Mouse (Mus musculus) kidney, embryonic 15.5 days (tissue): ENCODE data around the gene Ryr2. TPM values are rescaled to one million over a fixed set of nuclear protein-coding genes. Genes with fewer than 3 reads are reported as not detected.

ENCODE experiments used
- ATAC-seq: fragments of 200-750 bp; cut with Nextera tagmentation; replicated peaks from 2 replicates; pipeline ENCODE4 v1.8.0; 2017; ENCODE audit warnings: moderate TSS enrichment; ENCODE audit not compliant: low FRiP score
- H3K27ac ChIP-seq: fragments of 300-500 bp; sonication (generic); 2 replicates; pipeline ENCODE4 v1.5.1; 2015; ENCODE audit warnings: mild to moderate bottlenecking, inconsistent platforms
- H3K27me3 ChIP-seq: fragments of 300-500 bp; sonication (generic); 2 replicates; pipeline ENCODE4 v1.6.1; 2015; ENCODE audit warnings: inconsistent platforms
- H3K36me3 ChIP-seq: fragments of 300-500 bp; sonication (generic); 2 replicates; pipeline ENCODE4 v1.6.1; 2015; ENCODE audit warnings: inconsistent platforms
- H3K4me1 ChIP-seq: fragments of 300-500 bp; sonication (generic); 2 replicates; pipeline ENCODE4 v1.6.1; 2015; ENCODE audit warnings: inconsistent platforms
- H3K4me2 ChIP-seq: fragments of 300-500 bp; sonication (generic); 2 replicates; pipeline ENCODE4 v1.6.1; 2015; ENCODE audit warnings: moderate library complexity, mild to moderate bottlenecking, inconsistent platforms
- H3K4me3 ChIP-seq: fragments of 300-500 bp; sonication (generic); replicated peaks from 2 replicates; pipeline ENCODE4 v1.5.1; 2015; ENCODE audit warnings: mild to moderate bottlenecking, inconsistent platforms
- H3K9ac ChIP-seq: fragments of 300-500 bp; sonication (generic); 2 replicates; pipeline ENCODE4 v1.6.1; 2015; ENCODE audit warnings: mild to moderate bottlenecking, inconsistent platforms
- H3K9me3 ChIP-seq: fragments of 300-500 bp; sonication (generic); replicated peaks from 2 replicates; pipeline ENCODE4 v1.6.1; 2016; ENCODE audit warnings: inconsistent platforms
- WGBS: fragments of 180-500 bp; shearing (Covaris S2); methylation state at CpG from one replicate; pipeline ENCODE4 v1.1.7; 2015; ENCODE audit warnings: mixed read lengths; 5-methylcytosine and 5-hydroxymethylcytosine counted together
- polyA plus RNA-seq: library from polyadenylated mRNA; unstranded; fragments of >200 nt; fragmentation: Nextera tagmentation; extraction: Ambion mirVana; gene quantifications from 2 replicates; pipeline ENCODE4 v1.2.1, GENCODE M21; 2015

Gene Ryr2
- polyA plus RNA-seq, 1 experiment from 2014 or later: 0.42 TPM

- Histone ChIP-seq H3K4me1 (no peaks in the 10 kb centered on the region), H3K36me3 (no peaks in the 10 kb centered on the region), H3K4me2 (no peak overlapping the region), H3K4me3 (no peak overlapping the region), H3K27ac (no peak overlapping the region), H3K9me3 (no peaks in the 10 kb centered on the region), H3K27me3 (no peaks in the 10 kb centered on the region), H3K9ac (no peak overlapping the region)
- ATAC-seq: no peak
- WGBS: 92% methylated on average over 11 of the region's 11 CpGs
These were observed 14.2 kb downstream of the Ryr2 start for GRCm38 (mm10) chr13:12092379-12093107.

DNA sequence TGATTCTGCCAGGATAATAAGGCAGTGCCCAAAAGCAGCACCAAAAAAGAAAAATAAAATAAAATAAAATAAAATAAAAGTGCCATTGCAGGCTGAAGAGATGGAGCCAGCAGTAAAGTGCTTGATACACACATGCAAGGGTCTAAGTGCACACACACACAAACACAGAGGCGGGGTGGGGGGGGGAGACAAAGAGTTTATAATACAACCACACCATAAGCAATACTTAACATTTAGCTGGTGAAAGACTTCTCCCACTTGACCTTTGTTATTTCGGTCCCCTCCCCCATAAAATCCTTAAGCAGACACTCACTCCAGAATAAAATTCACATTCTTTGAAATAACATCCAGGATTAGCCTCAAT, 22.7 kb downstream of the Ryr2 start:
- Histone ChIP-seq H3K36me3 (no peaks in the 10 kb centered on the region), H3K9ac (no peak overlapping the region), H3K27me3 (no peaks in the 10 kb centered on the region), H3K4me2 (no peak overlapping the region), H3K9me3 (no peaks in the 10 kb centered on the region), H3K27ac (no peak overlapping the region), H3K4me1 (no peaks in the 10 kb centered on the region), H3K4me3 (no peak overlapping the region)
- ATAC-seq: no peak
- 86% methylated on average over 2 of the region's 2 CpGs for WGBS

- ATAC-seq: no peak
- no peaks in the 10 kb centered on the region for H3K36me3 ChIP-seq
- no peaks in the 10 kb centered on the region for H3K9me3 ChIP-seq
- no peak overlapping the region for H3K27ac ChIP-seq
- H3K9ac ChIP-seq: no peak overlapping the region
- no peaks in the 10 kb centered on the region for H3K4me1 ChIP-seq
- no peak overlapping the region for H3K4me2 ChIP-seq
- 61% methylated on average over 10 of the region's 10 CpGs for WGBS
- no peaks in the 10 kb centered on the region for H3K27me3 ChIP-seq
- no peak overlapping the region for H3K4me3 ChIP-seq
These were observed 23.2 kb downstream of the Ryr2 start for GRCm38 (mm10) chr13:12083443-12084111.

DNA sequence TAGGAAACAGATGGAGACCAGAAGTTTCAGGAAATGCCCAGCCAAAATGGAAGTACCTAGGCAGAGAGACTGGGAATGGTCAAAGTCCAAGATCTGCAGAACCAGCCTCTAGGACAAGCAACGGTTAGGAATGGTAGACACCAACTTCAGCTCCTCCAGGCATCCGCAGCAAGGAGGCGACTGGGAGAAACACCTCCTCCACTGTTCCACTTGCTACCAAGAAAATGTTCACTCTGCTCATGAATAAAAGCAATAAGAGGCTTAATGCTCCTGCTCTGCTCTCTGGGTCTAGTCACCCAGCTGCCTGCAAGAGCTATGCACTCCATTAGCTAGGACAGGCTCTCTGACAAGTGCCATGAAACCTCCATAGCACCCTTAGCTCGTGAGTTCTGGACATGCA, 26.2 kb downstream of the Ryr2 start:
- H3K27ac ChIP-seq: no peak overlapping the region
- 82% methylated on average over 4 of the region's 4 CpGs for WGBS
- H3K27me3 ChIP-seq: no peaks in the 10 kb centered on the region
- H3K4me2 ChIP-seq: no peak overlapping the region
- no peak for ATAC-seq
- no peak overlapping the region for H3K9ac ChIP-seq
- no peaks in the 10 kb centered on the region for H3K9me3 ChIP-seq
- no peaks in the 10 kb centered on the region for H3K36me3 ChIP-seq
- no peaks in the 10 kb centered on the region for H3K4me1 ChIP-seq
- H3K4me3 ChIP-seq: no peak overlapping the region

GRCm38 (mm10) chr13:12079536-12079935, 27.2 kb downstream of the Ryr2 start:
- no peak overlapping the region for H3K9ac ChIP-seq
- H3K27me3 ChIP-seq: no peaks in the 10 kb centered on the region
- no peaks in the 10 kb centered on the region for H3K9me3 ChIP-seq
- H3K4me3 ChIP-seq: no peak overlapping the region
- WGBS: 80% methylated on average over 4 of the region's 4 CpGs
- H3K4me2 ChIP-seq: no peak overlapping the region
- H3K4me1 ChIP-seq: no peaks in the 10 kb centered on the region
- ATAC-seq: no peak
- H3K27ac ChIP-seq: no peak overlapping the region
- H3K36me3 ChIP-seq: no peaks in the 10 kb centered on the region

GRCm38 (mm10) chr13:12074897-12075296, 31.8 kb downstream of the Ryr2 start:
- H3K4me3 ChIP-seq: no peak overlapping the region
- no peak overlapping the region for H3K27ac ChIP-seq
- no peaks in the 10 kb centered on the region for H3K36me3 ChIP-seq
- H3K9me3 ChIP-seq: no peaks in the 10 kb centered on the region
- no peak overlapping the region for H3K4me2 ChIP-seq
- no peak for ATAC-seq
- 79% methylated on average over 6 of the region's 6 CpGs for WGBS
- no peaks in the 10 kb centered on the region for H3K27me3 ChIP-seq
- H3K4me1 ChIP-seq: 0 out of 2 replicates have a peak, but pooled peaks cover 3% of the 10 kb centered on the region
- H3K9ac ChIP-seq: no peak overlapping the region

DNA sequence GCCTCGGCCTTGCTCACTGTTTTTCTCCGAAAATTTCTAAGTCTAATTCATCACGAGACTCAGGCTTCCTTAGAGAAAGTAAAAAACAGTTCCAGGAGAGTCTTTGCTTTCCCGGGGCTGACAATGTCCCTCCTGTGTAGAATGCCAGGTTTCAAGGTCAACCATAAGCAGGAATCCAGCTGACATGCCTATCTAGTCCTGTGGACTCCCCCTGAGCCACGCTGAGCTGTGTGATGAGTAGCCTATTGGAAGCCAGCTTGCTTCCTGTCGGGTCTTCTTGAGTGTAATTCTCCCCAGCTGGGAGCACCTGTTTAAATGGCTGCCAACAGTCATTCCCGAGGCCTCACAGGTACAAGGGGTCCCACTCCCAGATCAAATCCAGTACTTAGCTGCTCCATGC, 34.2 kb downstream of the Ryr2 start:
- 56% methylated on average over 7 of the region's 7 CpGs for WGBS
- Histone ChIP-seq H3K4me3 (no peak overlapping the region), H3K4me1 (0 out of 2 replicates have a peak, but pooled peaks cover 3% of the 10 kb centered on the region), H3K9me3 (no peaks in the 10 kb centered on the region), H3K27ac (no peak overlapping the region), H3K36me3 (no peaks in the 10 kb centered on the region), H3K27me3 (no peaks in the 10 kb centered on the region), H3K4me2 (no peak overlapping the region), H3K9ac (no peak overlapping the region)
- ATAC-seq: no peak

GRCm38 (mm10) chr13:12072112-12072511, 34.6 kb downstream of the Ryr2 start:
- no peaks in the 10 kb centered on the region for H3K9me3 ChIP-seq
- no peaks in the 10 kb centered on the region for H3K36me3 ChIP-seq
- WGBS: 39% methylated on average over 3 of the region's 3 CpGs
- H3K4me3 ChIP-seq: no peak overlapping the region
- no peaks in the 10 kb centered on the region for H3K27me3 ChIP-seq
- H3K4me1 ChIP-seq: 0 out of 2 replicates have a peak, but pooled peaks cover 3% of the 10 kb centered on the region
- ATAC-seq: no peak
- H3K27ac ChIP-seq: no peak overlapping the region
- H3K4me2 ChIP-seq: no peak overlapping the region
- no peak overlapping the region for H3K9ac ChIP-seq

DNA sequence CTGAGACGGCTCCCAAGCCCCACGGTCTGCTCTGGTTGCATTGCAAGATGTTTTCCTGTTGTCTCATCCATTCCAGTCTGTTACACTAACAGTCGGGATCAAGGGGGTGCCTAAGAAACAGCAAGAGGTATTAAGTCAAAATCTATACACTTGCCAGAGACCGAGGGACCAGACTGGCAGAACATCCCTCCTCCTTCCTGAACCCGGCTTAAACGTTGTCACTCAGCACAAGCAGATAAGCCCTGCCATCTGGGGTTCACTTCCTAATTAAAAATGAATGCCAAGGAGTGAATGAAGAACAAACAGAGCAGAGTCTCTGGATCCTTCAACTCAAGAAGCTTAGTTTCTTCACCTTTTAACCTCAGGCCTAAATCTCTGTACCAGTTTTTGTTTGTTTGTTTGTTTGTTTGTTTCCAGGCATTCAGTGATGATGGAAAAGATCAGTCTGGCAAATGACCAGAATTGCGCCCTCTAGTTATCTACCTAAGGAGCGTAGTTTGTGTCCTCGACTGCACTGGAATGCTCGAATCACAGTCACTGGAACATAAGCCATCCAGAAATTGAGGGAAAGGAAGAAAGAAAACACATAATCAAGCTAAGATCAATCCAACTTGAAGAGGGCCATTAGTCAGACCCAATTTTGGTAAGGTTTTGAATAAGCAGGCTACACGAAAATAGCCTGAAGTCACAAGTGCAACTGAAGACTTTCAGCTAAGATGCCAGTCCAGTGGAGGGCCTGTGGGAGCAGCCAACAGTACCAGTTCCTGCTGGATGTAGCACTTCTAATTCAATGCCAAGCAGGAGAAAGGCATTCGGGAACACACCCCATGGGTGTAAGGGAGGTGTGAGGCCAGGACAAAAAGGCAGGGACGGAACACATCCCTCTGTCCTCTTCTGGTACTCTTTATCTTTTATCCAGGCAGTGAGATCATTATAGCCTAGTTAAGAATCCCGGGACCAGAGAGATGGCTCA, 36.3 kb downstream of the Ryr2 start:
- H3K27ac ChIP-seq: no peak overlapping the region
- H3K27me3 ChIP-seq: no peaks in the 10 kb centered on the region
- no peak overlapping the region for H3K4me2 ChIP-seq
- ATAC-seq: no peak
- H3K4me3 ChIP-seq: no peak overlapping the region
- WGBS: 82% methylated on average over 14 of the region's 14 CpGs
- H3K36me3 ChIP-seq: no peaks in the 10 kb centered on the region
- H3K9ac ChIP-seq: no peak overlapping the region
- H3K9me3 ChIP-seq: no peaks in the 10 kb centered on the region
- 0 out of 2 replicates have a peak, but pooled peaks cover 3% of the 10 kb centered on the region for H3K4me1 ChIP-seq

- Histone ChIP-seq H3K27me3 (no peaks in the 10 kb centered on the region), H3K4me3 (no peak overlapping the region), H3K9ac (no peak overlapping the region), H3K36me3 (no peaks in the 10 kb centered on the region), H3K9me3 (no peaks in the 10 kb centered on the region), H3K4me2 (no peak overlapping the region), H3K27ac (no peak overlapping the region), H3K4me1 (no peaks in the 10 kb centered on the region)
- ATAC-seq: no peak
- 87% methylated on average over 4 of the region's 4 CpGs for WGBS
These were observed 42.2 kb downstream of the Ryr2 start for GRCm38 (mm10) chr13:12064576-12064975.

DNA sequence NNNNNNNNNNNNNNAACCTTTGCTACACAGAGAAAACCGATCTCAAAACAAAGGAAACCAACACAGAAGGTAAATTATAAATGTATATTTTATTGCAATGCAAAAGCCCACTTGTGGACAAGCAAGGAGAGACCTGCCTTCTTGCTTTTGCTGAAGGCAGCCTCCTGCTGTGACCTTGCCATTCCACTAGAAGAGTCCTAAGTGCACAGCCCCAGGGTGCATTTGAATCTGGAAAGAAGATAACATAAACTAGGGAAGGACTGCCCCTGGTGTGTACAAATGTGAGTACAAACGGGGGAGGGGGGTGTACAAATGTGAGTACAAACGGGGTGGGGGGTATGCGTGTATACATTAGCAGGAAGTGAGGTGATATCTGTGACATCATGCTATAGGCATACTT, 43.2 kb downstream of the Ryr2 start:
- no peak for ATAC-seq
- H3K27me3 ChIP-seq: no peaks in the 10 kb centered on the region
- H3K4me2 ChIP-seq: no peak overlapping the region
- H3K9me3 ChIP-seq: no peaks in the 10 kb centered on the region
- WGBS: 79% methylated on average over 4 of the region's 4 CpGs
- H3K9ac ChIP-seq: no peak overlapping the region
- no peak overlapping the region for H3K27ac ChIP-seq
- no peak overlapping the region for H3K4me3 ChIP-seq
- H3K4me1 ChIP-seq: no peaks in the 10 kb centered on the region
- H3K36me3 ChIP-seq: no peaks in the 10 kb centered on the region

- no peaks in the 10 kb centered on the region for H3K4me1 ChIP-seq
- WGBS: 55% methylated on average over 8 of the region's 8 CpGs
- H3K27ac ChIP-seq: no peak overlapping the region
- no peaks in the 10 kb centered on the region for H3K27me3 ChIP-seq
- no peaks in the 10 kb centered on the region for H3K36me3 ChIP-seq
- H3K4me2 ChIP-seq: no peak overlapping the region
- H3K9ac ChIP-seq: no peak overlapping the region
- H3K4me3 ChIP-seq: no peak overlapping the region
- ATAC-seq: peak; percentile 57
- no peaks in the 10 kb centered on the region for H3K9me3 ChIP-seq
These were observed 49.4 kb downstream of the Ryr2 start for GRCm38 (mm10) chr13:12057357-12057771.
